Mouse (Mus musculus): Measurements from ENCODE around the gene Cdc34b.

GRCm38 (mm10) chr11:94729565-94729964 is 12.0 kb upstream of the Cdc34b start:
- no peak for TF ChIP-seq POLR2A (IDR thresholded peaks at IDR 0.05; ENCODE audit: insufficient read length, low read depth)
- no peak for TF ChIP-seq E2F4 (IDR thresholded peaks at IDR 0.05; ENCODE audit: insufficient read depth)
- TF ChIP-seq POLR2AphosphoS2 (IDR thresholded peaks at IDR 0.05; ENCODE audit: insufficient read length, low read depth) = no peak
- no peak for TF ChIP-seq REST (IDR thresholded peaks at IDR 0.05; ENCODE audit: insufficient read depth, insufficient read length)
- TF ChIP-seq MYOD1 (IDR thresholded peaks at IDR 0.05; ENCODE audit: control insufficient read depth in 1 of 3, insufficient read length in 2 of 3, low read depth in 2 of 3) = no peak
- TF ChIP-seq USF1 (IDR thresholded peaks at IDR 0.05; ENCODE audit: low read depth) = no peak
- no peak for TF ChIP-seq MYOG (IDR thresholded peaks at IDR 0.05; ENCODE audit: control insufficient read depth in 1 of 3, insufficient read depth in 1 of 3, insufficient read length in 2 of 3, low read depth in 2 of 3)
- TF ChIP-seq TCF12 (IDR thresholded peaks at IDR 0.05; ENCODE audit: insufficient read depth, poor library complexity, severe bottlenecking) = no peak
- TF ChIP-seq SRF (IDR thresholded peaks at IDR 0.05; ENCODE audit: control insufficient read depth, insufficient read length, low read depth) = no peak
